Mouse (Mus musculus) limb, embryonic 12.5 days (tissue): ENCODE measurements around the gene Cfap161. TPM values are rescaled to one million over a fixed set of nuclear protein-coding genes. Genes with fewer than 3 reads are reported as not detected.

ENCODE experiments used
- ATAC-seq: fragments of 200-750 bp; cut with Nextera tagmentation; 2 replicates; pipeline ENCODE4 v1.8.0; 2017; ENCODE audit warnings: low read depth, moderate TSS enrichment; ENCODE audit not compliant: insufficient number of reproducible peaks, insufficient read depth, low FRiP score, low TSS enrichment
- H3K27ac ChIP-seq: fragments of 300-500 bp; sonication (generic); 2 replicates; pipeline ENCODE4 v1.5.1; 2016; ENCODE audit warnings: mild to moderate bottlenecking, moderate library complexity
- H3K27me3 ChIP-seq: fragments of 300-500 bp; sonication (generic); 2 replicates; pipeline ENCODE4 v1.6.1; 2016; ENCODE audit warnings: mild to moderate bottlenecking, moderate library complexity
- H3K36me3 ChIP-seq: fragments of 300-500 bp; sonication (generic); 2 replicates; pipeline ENCODE4 v1.6.1; 2016; ENCODE audit warnings: mild to moderate bottlenecking, moderate library complexity
- H3K4me1 ChIP-seq: fragments of 300-500 bp; sonication (generic); replicated peaks from 2 replicates; pipeline ENCODE4 v1.6.1; 2016
- H3K4me2 ChIP-seq: fragments of 300-500 bp; sonication (generic); 2 replicates; pipeline ENCODE4 v1.6.1; 2016; ENCODE audit warnings: mild to moderate bottlenecking, moderate library complexity
- H3K4me3 ChIP-seq: fragments of 300-500 bp; sonication (generic); replicated peaks from 2 replicates; pipeline ENCODE4 v1.5.1; 2016; ENCODE audit warnings: mild to moderate bottlenecking
- H3K9ac ChIP-seq: fragments of 300-500 bp; sonication (generic); replicated peaks from 2 replicates; pipeline ENCODE4 v1.6.1; 2016; ENCODE audit warnings: mild to moderate bottlenecking, moderate library complexity
- H3K9me3 ChIP-seq: fragments of 300-500 bp; sonication (generic); 2 replicates; pipeline ENCODE4 v1.6.1; 2016; ENCODE audit warnings: mild to moderate bottlenecking, moderate library complexity
- whole genome bisulfite sequencing: fragments of 180-500 bp; shearing (Covaris S2); methylation state at CpG from one replicate; pipeline ENCODE4 v1.1.7; 2016; 5-methylcytosine and 5-hydroxymethylcytosine counted together
- polyA plus RNA-seq: library from polyadenylated mRNA; unstranded; fragments of >200 nt; fragmentation: Nextera tagmentation; extraction: Ambion mirVana; gene quantifications from 2 replicates; pipeline ENCODE4 v1.2.1, GENCODE M21; 2016

Cfap161 gene
- polyA plus RNA-seq, 1 experiment from 2014 or later: 0.45 TPM

DNA sequence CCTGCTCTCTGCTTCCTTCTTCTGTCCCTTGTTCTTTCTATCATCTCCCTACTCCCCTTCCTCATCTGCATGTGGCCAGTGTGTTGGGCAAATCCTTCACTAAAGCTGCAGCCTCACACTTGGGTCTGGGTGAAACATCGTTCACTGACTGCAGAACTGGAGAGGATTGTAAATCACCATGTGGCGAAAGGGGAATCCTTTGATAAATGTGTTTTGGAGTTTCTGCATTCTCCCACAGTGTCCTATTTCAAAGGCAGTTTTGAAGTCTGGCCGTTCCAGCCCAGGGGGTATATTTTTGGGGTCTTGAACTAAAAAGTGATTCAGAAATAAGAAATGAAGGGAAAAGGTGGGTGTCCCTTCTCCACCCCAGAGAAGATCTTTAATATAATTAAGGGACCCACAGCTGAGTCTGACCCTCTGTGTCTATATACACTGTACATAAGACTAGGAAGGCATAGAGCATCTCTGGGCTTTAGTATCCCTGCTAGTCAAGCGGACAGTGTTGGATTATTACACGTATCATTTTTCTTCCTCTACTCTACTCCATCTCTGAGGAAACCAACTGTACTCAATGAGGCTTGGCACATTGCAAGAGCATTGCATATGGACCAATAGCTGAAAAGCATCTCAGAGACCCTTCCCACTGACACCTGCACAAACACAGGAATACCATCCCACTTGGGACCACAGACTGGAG, 67.6 kb downstream of the Cfap161 start:
- Histone ChIP-seq H3K27me3 (no peaks in the 10 kb centered on the region), H3K9ac (no peak overlapping the region), H3K4me1 (peaks cover 14% of the 10 kb centered on the region), H3K4me2 (no peak overlapping the region), H3K9me3 (no peaks in the 10 kb centered on the region), H3K36me3 (no peaks in the 10 kb centered on the region), H3K27ac (no peak overlapping the region), H3K4me3 (no peak overlapping the region)
- WGBS: 36% methylated on average over 5 of the region's 5 CpGs
- no peak for ATAC-seq

DNA sequence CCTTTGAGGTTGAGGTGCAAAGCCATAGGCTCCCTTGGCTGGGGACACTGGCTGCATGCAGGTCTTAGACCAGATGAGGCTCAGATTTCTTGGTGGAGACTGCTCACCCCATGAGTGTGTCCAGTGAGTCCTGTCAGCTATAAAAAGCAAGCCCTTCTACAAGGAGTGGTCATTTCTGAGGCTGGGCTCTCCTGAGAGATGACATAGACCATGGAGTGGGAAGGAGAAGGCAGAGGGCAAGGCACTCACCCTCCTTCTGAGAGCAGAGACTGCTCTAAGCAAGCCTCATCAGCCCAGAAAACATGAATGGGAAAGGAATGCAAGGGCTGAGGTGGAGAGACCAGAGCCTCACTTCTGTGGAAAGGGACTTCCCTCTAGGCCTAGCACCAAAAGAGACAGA, 68.9 kb downstream of the Cfap161 start:
- Histone ChIP-seq H3K4me1 (peaks cover 14% of the 10 kb centered on the region), H3K4me2 (no peak overlapping the region), H3K36me3 (no peaks in the 10 kb centered on the region), H3K9ac (no peak overlapping the region), H3K27me3 (no peaks in the 10 kb centered on the region), H3K4me3 (no peak overlapping the region), H3K27ac (no peak overlapping the region), H3K9me3 (no peaks in the 10 kb centered on the region)
- ATAC-seq: no peak

DNA sequence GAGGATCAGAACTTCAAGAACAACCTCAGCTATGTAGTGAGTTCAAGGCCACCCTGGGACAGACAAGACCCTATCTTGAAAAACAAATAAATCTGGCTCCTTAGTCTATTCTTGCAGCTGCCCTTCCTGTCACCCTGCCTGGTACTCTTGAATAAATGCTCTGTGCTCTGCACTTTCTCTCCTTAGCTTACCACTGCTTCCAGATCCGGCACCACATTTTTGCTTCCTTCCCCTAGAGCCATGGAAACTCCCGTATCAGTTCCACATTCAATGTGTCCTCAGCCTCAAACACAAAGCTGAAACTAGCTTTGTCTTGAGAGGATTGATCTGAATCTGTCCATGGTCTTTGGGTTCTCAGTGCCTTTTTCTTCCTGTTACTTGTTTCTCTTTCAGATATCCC, 70.1 kb downstream of the Cfap161 start:
- Histone ChIP-seq H3K4me2 (no peak overlapping the region), H3K4me3 (no peak overlapping the region), H3K9ac (no peak overlapping the region), H3K36me3 (no peaks in the 10 kb centered on the region), H3K27ac (no peak overlapping the region), H3K27me3 (no peaks in the 10 kb centered on the region), H3K4me1 (peaks cover 14% of the 10 kb centered on the region), H3K9me3 (no peaks in the 10 kb centered on the region)
- WGBS: 77% methylated on average over 2 of the region's 2 CpGs
- no peak for ATAC-seq

Other genes with a start within 250 kb of the Cfap161 start
- gene Tmc3, start 210.0 kb downstream of the Cfap161 start, polyA plus RNA-seq: 2.4 TPM in 2 replicates
- 18.6 and 21.3 TPM in 2 replicates for gene Stard5, start 162.9 kb downstream of the Cfap161 start, polyA plus RNA-seq
- 2.9 and 3.4 TPM in 2 replicates for gene Il16, start 49.2 kb downstream of the Cfap161 start, polyA plus RNA-seq
- 23.0 and 24.3 TPM in 2 replicates for gene Tlnrd1, start 89.4 kb upstream of the Cfap161 start, polyA plus RNA-seq
- 97.0 and 105 TPM in 2 replicates for gene Mesd, start 89.6 kb upstream of the Cfap161 start, polyA plus RNA-seq